Mouse (Mus musculus): ENCODE results near the gene Klf7. TPM values are rescaled to one million over a fixed set of nuclear protein-coding genes. Genes with fewer than 3 reads are reported as not detected.

Klf7 gene
- total and polyA plus RNA-seq, 2 experiments from 2014 or later, result 61.5 to 154 TPM

DNA sequence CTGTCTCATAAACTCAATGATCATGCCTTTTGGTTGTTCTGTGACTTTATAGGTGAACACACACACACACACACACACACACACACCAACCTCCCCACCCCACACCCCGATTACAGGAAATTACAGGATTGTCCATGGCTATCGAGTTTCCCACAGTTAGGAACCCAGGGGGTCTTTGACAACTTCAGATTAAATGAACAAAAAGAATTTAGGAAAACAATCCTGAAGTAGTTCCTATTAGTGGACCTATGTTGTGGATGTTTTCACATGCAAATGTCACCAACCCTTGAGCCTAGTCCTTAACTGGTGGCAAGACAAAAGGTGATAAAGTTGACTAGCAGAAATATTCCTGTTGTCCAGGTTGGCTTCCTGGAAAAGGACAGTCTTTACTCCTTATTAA lies 113.1 kb downstream of the Klf7 start:
- H3K4me3 ChIP-seq (ENCODE audit: low read depth, low read length), result no peak overlapping the region
- ATAC-seq, result no peak
- H3K9me3 ChIP-seq (ENCODE audit: low read length), result no peaks in the 10 kb centered on the region
- no peak for DNase-seq
- no peak for TF ChIP-seq CTCF (IDR thresholded peaks at IDR 0.05; ENCODE audit: low read depth)
- no peak overlapping the region for H3K4me2 ChIP-seq (ENCODE audit: low read depth)
- no peaks in the 10 kb centered on the region for H3K27me3 ChIP-seq (ENCODE audit: insufficient read depth, low read length)
- H3K36me3 ChIP-seq (ENCODE audit: insufficient read depth), result no peaks in the 10 kb centered on the region
- H3K4me1 ChIP-seq (ENCODE audit: insufficient read depth), result 0 out of 2 replicates have a peak, but pooled peaks cover 3% of the 10 kb centered on the region
- H3K27ac ChIP-seq (ENCODE audit: low read depth, low read length), result no peak overlapping the region
- 16% methylated on average over 2 of the region's 2 CpGs for WGBS
- no peak overlapping the region for H3K9ac ChIP-seq

DNA sequence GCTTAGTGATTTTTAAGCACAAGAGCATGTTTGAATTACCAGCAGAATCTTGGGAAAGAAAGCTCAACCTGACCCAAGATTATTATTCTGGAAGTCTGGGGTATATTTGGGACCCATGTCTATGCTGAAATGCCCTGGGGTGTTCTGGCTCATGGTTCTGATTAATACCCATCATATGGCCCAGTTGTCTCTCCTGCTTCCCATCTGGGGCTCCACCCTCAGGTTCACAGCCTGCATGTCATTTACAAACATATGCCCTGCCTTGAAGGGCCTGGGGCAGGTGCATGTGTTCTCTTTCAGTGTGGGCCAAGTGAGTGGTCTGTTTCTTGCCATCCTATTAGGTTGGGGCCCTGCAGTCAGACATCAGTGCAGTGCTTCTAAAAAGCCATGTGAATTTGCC lies 114.1 kb downstream of the Klf7 start:
- H3K9ac ChIP-seq, result no peak overlapping the region
- DNase-seq (no peak), ATAC-seq (no peak)
- H3K9me3 ChIP-seq (ENCODE audit: low read length), result no peaks in the 10 kb centered on the region
- no peak overlapping the region for H3K27ac ChIP-seq (ENCODE audit: low read depth, low read length)
- H3K4me1 ChIP-seq (ENCODE audit: insufficient read depth), result no peaks in the 10 kb centered on the region
- no peak overlapping the region for H3K4me3 ChIP-seq (ENCODE audit: low read depth, low read length)
- TF ChIP-seq CTCF (IDR thresholded peaks at IDR 0.05; ENCODE audit: low read depth), result no peak
- H3K4me2 ChIP-seq (ENCODE audit: low read depth), result no peak overlapping the region
- H3K27me3 ChIP-seq (ENCODE audit: insufficient read depth, low read length), result no peaks in the 10 kb centered on the region
- H3K36me3 ChIP-seq (ENCODE audit: insufficient read depth), result no peaks in the 10 kb centered on the region

DNA sequence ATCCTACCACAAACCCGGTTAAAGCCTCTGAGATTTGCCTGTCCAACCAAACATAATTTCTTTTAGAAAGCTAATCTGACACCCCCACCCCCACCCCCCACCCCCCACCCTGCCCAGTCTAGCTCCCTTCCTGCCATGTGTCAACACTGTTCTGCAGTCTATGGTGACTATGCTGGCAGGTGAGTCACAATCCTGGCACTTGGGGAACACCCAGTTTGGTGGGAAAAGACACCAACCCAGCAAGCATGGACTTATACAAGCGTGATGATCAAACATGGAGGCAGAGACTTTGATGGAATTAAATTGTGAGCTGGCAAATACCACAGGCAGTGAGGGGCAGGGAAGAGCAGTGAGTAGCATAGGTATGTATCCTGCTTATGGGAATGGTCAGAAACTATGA lies 116.9 kb downstream of the Klf7 start:
- Histone ChIP-seq H3K4me2 (ENCODE audit: low read depth) (no peak overlapping the region), H3K36me3 (ENCODE audit: insufficient read depth) (no peaks in the 10 kb centered on the region), H3K9ac (no peak overlapping the region), H3K4me1 (ENCODE audit: insufficient read depth) (no peaks in the 10 kb centered on the region), H3K4me3 (ENCODE audit: low read depth, low read length) (no peak overlapping the region), H3K27ac (ENCODE audit: low read depth, low read length) (no peak overlapping the region), H3K9me3 (ENCODE audit: low read length) (no peaks in the 10 kb centered on the region), H3K27me3 (ENCODE audit: insufficient read depth, low read length) (no peaks in the 10 kb centered on the region)
- WGBS, result 79% methylated on average over 2 of the region's 2 CpGs
- DNase-seq (no peak), ATAC-seq (no peak)
- no peak for TF ChIP-seq CTCF (IDR thresholded peaks at IDR 0.05; ENCODE audit: low read depth)

DNA sequence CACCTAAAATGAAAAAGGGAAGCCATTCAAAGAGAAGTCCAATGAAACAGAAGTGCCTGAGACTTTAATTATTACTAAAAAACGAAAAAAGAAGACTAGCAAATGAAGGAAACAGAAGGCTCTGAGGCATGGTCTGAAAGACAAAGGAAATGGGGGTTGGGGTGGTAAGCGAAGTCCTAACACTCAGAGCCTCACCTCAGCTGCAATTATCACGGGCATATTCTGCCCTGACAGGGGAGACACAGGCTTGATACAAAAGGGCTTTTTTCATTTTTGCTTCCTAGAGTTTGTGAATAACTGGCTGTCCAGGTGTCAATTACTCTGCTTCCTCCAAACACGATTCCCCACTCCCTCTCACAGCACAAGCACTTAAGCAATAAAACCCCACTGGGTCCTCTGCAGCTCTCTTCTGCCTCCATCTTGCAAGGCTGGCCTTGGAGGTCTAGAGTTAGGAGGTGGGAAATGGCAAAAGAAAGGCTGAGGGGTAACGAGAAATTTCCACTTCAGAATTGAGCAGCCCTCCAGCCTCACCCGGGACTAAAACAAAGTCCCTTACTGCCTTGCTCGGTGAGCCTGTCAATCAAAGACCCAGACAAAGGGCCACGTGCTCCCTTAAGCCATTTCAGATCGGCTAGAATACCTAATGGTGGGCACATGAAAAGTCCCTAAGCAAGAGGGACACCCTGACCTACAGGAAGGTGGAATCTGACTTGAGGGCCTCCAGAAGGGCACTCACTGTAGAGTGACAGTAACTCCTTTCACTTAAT lies 118.4 kb downstream of the Klf7 start:
- TF ChIP-seq CTCF (IDR thresholded peaks at IDR 0.05; ENCODE audit: low read depth), result no peak
- ATAC-seq (0 out of 2 replicates have a peak, but pooled peaks have one; percentile 40), DNase-seq (peak; percentile 31)
- Histone ChIP-seq H3K4me1 (ENCODE audit: insufficient read depth) (peaks cover 4% of the 10 kb centered on the region; the same call in 1 of the 2 replicates), H3K4me3 (ENCODE audit: low read depth, low read length) (no peak overlapping the region), H3K36me3 (ENCODE audit: insufficient read depth) (no peaks in the 10 kb centered on the region), H3K9me3 (ENCODE audit: low read length) (no peaks in the 10 kb centered on the region), H3K4me2 (ENCODE audit: low read depth) (no peak overlapping the region), H3K27me3 (ENCODE audit: insufficient read depth, low read length) (no peaks in the 10 kb centered on the region), H3K9ac (no peak overlapping the region), H3K27ac (ENCODE audit: low read depth, low read length) (no peak overlapping the region)
- 10% methylated on average over 9 of the region's 9 CpGs for WGBS

DNA sequence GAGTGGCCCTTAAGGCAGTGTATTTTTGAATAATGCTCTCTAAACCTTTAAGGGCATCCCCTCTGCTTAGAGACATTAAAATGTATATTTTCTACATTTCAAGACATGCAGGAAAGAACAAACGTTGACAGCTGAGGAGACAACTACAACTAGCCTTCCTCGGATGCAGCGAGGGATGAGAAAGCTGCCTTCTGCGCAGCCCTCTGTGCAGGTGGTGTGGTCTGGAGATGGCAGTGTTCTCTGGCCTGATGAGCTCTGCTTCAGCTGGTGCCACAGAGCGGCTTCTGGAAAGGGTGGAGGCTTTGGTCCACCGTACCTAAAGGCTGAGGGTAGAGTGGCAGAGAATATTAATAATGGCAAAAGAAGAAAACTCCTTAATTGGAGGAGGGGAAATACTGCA lies 120.0 kb downstream of the Klf7 start:
- H3K36me3 ChIP-seq (ENCODE audit: insufficient read depth), result no peaks in the 10 kb centered on the region
- WGBS, result 88% methylated on average over 6 of the region's 6 CpGs
- H3K4me2 ChIP-seq (ENCODE audit: low read depth), result no peak overlapping the region
- no peak overlapping the region for H3K4me3 ChIP-seq (ENCODE audit: low read depth, low read length)
- no peak overlapping the region for H3K27ac ChIP-seq (ENCODE audit: low read depth, low read length)
- no peak for ATAC-seq
- H3K27me3 ChIP-seq (ENCODE audit: insufficient read depth, low read length), result no peaks in the 10 kb centered on the region
- H3K9me3 ChIP-seq (ENCODE audit: low read length), result no peaks in the 10 kb centered on the region
- no peak for DNase-seq
- no peak overlapping the region for H3K9ac ChIP-seq
- no peak for TF ChIP-seq CTCF (IDR thresholded peaks at IDR 0.05; ENCODE audit: low read depth)
- peaks cover 5% of the 10 kb centered on the region; the same call in 1 of the 2 replicates for H3K4me1 ChIP-seq (ENCODE audit: insufficient read depth)

DNA sequence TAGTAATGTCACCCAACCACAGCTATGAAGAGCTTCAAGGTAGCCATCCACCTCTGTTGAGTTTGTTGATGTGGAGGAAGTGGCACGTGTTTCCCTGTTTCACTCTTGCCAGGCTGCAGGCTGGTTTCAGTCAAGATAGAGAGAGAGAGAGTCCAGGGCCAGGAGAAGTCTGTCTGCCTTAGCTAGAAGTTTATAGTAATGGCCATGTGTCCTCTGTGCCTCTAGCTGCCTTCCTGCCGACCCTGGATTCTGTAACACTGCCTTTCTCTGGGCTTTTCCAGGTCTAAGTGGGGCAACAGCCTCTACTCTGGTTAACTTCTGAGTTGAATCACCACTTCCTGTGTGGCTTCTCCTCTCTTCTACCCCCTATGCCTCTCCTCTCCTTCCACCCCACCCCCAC lies 121.5 kb downstream of the Klf7 start:
- Histone ChIP-seq H3K36me3 (ENCODE audit: insufficient read depth) (no peaks in the 10 kb centered on the region), H3K9ac (no peak overlapping the region), H3K27me3 (ENCODE audit: insufficient read depth, low read length) (no peaks in the 10 kb centered on the region), H3K27ac (ENCODE audit: low read depth, low read length) (no peak overlapping the region), H3K4me2 (ENCODE audit: low read depth) (no peak overlapping the region), H3K9me3 (ENCODE audit: low read length) (no peaks in the 10 kb centered on the region), H3K4me1 (ENCODE audit: insufficient read depth) (peaks cover 5% of the 10 kb centered on the region; the same call in 1 of the 2 replicates), H3K4me3 (ENCODE audit: low read depth, low read length) (no peak overlapping the region)
- no peak for TF ChIP-seq CTCF (IDR thresholded peaks at IDR 0.05; ENCODE audit: low read depth)
- ATAC-seq, result no peak
- 93% methylated on average over 2 of the region's 2 CpGs for WGBS
- no peak for DNase-seq

DNA sequence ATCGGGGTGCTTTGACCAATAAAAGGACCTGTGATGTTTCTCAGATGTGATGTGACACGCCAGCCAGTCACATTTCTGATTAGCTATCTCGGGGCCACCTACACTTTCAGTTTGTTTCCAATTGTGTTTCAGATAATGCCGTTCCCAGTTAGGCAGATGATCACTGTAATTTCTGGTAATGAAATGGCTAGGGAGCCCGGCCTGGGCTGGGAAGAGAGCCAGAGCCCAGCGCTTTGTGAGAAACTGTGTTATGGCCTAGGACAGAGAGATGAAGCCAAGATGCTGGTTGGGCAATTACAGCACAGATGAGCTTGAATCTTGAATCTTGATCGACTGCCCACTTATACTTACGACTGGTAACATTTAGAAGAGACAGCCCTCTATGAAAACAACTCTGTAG lies 122.6 kb downstream of the Klf7 start:
- Histone ChIP-seq H3K27me3 (ENCODE audit: insufficient read depth, low read length) (no peaks in the 10 kb centered on the region), H3K4me3 (ENCODE audit: low read depth, low read length) (no peak overlapping the region), H3K9me3 (ENCODE audit: low read length) (no peaks in the 10 kb centered on the region), H3K27ac (ENCODE audit: low read depth, low read length) (peak overlapping the region; percentile 31; the same call in 1 of the 2 replicates), H3K36me3 (ENCODE audit: insufficient read depth) (no peaks in the 10 kb centered on the region), H3K4me2 (ENCODE audit: low read depth) (no peak overlapping the region), H3K4me1 (ENCODE audit: insufficient read depth) (peaks cover 11% of the 10 kb centered on the region; the same call in 1 of the 2 replicates), H3K9ac (no peak overlapping the region)
- DNase-seq, result peak; percentile 62
- no peak for TF ChIP-seq CTCF (IDR thresholded peaks at IDR 0.05; ENCODE audit: low read depth)
- WGBS, result 41% methylated on average over 8 of the region's 8 CpGs
- ATAC-seq, result peak; percentile 17; the same call in 1 of the 2 replicates

All from forebrain, postnatal 0 days (tissue).